Mouse (Mus musculus) kidney, adult 9 months (tissue): ENCODE measurements around the gene Arpc1b.

Experiments
- DNase-seq: peaks from one replicate; pipeline ENCODE4 v3.0.0; 2022

The Arpc1b gene

GRCm38 (mm10) chr5:145166536-145167305, 52.7 kb downstream of the Arpc1b start, which contains the start of the genes Ptcd1 and Cpsf4:
Ptcd1 (minus strand) TSS chr5:145167108.
Cpsf4 (plus strand) TSS chr5:145167213.
- DNase-seq, result peak; percentile 99

GRCm38 (mm10) chr5:145167306-145167661, 53.3 kb downstream of the Arpc1b start:
- no peak for DNase-seq

- no peak for DNase-seq
Measured at GRCm38 (mm10) chr5:145178461-145178980, 64.5 kb downstream of the Arpc1b start.
